Mouse (Mus musculus): ENCODE measurements around the gene Dnaja3.
"Not testable (repeated sequence)": the region's sequence is repeated elsewhere in the genome, so short reads cannot be mapped to it uniquely, and the experiment has no call there.

Gene Dnaja3

GRCm38 (mm10) chr16:4725780-4726527, 86.2 kb downstream of the Dnaja3 start, which contains the start of gene Hmox2:
Gene Hmox2 (plus strand): TSS chr16:4726361.
- DNase-seq = peak; percentile 94 to 96

- peak; percentile 60 to 83 for DNase-seq
Observed at GRCm38 (mm10) chr16:4726528-4727128, 86.8 kb downstream of the Dnaja3 start.

- no peak for DNase-seq
Observed at GRCm38 (mm10) chr16:4727526-4727925, 87.7 kb downstream of the Dnaja3 start.

GRCm38 (mm10) chr16:4727963-4728362, 88.2 kb downstream of the Dnaja3 start:
- DNase-seq = no peak

GRCm38 (mm10) chr16:4730776-4731358, 91.1 kb downstream of the Dnaja3 start:
- DNase-seq = no peak

- no peak for DNase-seq
Observed at GRCm38 (mm10) chr16:4736262-4736661, 96.5 kb downstream of the Dnaja3 start.

GRCm38 (mm10) chr16:4739994-4740393, 100.2 kb downstream of the Dnaja3 start:
- DNase-seq = no peak

GRCm38 (mm10) chr16:4742186-4742585, 102.4 kb downstream of the Dnaja3 start:
- no peak for DNase-seq

- DNase-seq = no peak
Observed at GRCm38 (mm10) chr16:4752155-4752554, 112.4 kb downstream of the Dnaja3 start.

GRCm38 (mm10) chr16:4754045-4754444, 114.3 kb downstream of the Dnaja3 start:
- DNase-seq = no peak

- not testable (repeated sequence) for DNase-seq
Observed at GRCm38 (mm10) chr16:4756660-4757335, 117.0 kb downstream of the Dnaja3 start.
